Mouse (Mus musculus): ENCODE data around the gene Sp1. TPM values are rescaled to one million over a fixed set of nuclear protein-coding genes. Genes with fewer than 3 reads are reported as not detected.

The Sp1 gene
- total and polyA plus RNA-seq, 3 experiments: 16.3 to 92.3 (median 47.2) TPM

- Histone ChIP-seq H3K27ac (ENCODE audit: control insufficient read depth, low read depth, low read length) (no peak overlapping the region), H3K4me3 (ENCODE audit: control insufficient read depth in 1 of 2, insufficient read depth in 1 of 2, low read depth in 2 of 2, low read length in 2 of 2) (no peak overlapping the region), H3K4me1 (ENCODE audit: control insufficient read depth in 1 of 2, insufficient read depth in 2 of 2, low read length in 2 of 2) (peaks cover 5 to 21% of the 10 kb centered on the region in 2 experiments; a peak in 3 of 4 replicates), H3K9me3 (replicated peaks; ENCODE audit: insufficient read depth, low read length) (no peaks in the 10 kb centered on the region), H3K79me2 (ENCODE audit: control insufficient read depth, insufficient read depth, low read length, poor library complexity) (peaks cover 50% of the 10 kb centered on the region), H3K27me3 (ENCODE audit: control insufficient read depth in 1 of 2, insufficient read depth in 2 of 2, low read length in 2 of 2) (no peaks in the 10 kb centered on the region), H3K9ac (ENCODE audit: control insufficient read depth, low read depth, low read length, poor library complexity, severe bottlenecking) (no peak overlapping the region), H3K36me3 (ENCODE audit: control insufficient read depth in 1 of 2, insufficient read depth in 2 of 2, low read length in 2 of 2) (peaks cover 15 to 49% of the 10 kb centered on the region in 2 experiments)
- TF ChIP-seq ZKSCAN1 (IDR thresholded peaks at IDR 0.05; ENCODE audit: low read depth, low read length) (no peak), MAZ (IDR thresholded peaks at IDR 0.05; ENCODE audit: low read depth, low read length) (no peak), CHD2 (IDR thresholded peaks at IDR 0.05; ENCODE audit: low read length) (no peak)
- no peak for DNase-seq (ENCODE audit: low read depth, low spot score)
Observed at GRCm38 (mm10) chr15:102409286-102409685, 3.3 kb downstream of the Sp1 start.

GRCm38 (mm10) chr15:102411077-102411476, 5.1 kb downstream of the Sp1 start:
- Histone ChIP-seq H3K36me3 (ENCODE audit: control insufficient read depth in 1 of 2, insufficient read depth in 2 of 2, low read length in 2 of 2) (peaks cover 19 to 49% of the 10 kb centered on the region in 2 experiments), H3K27me3 (ENCODE audit: control insufficient read depth in 1 of 2, insufficient read depth in 2 of 2, low read length in 2 of 2) (no peaks in the 10 kb centered on the region), H3K4me1 (ENCODE audit: control insufficient read depth in 1 of 2, insufficient read depth in 2 of 2, low read length in 2 of 2) (peaks cover 5 to 21% of the 10 kb centered on the region in 2 experiments; a peak in 3 of 4 replicates), H3K9me3 (replicated peaks; ENCODE audit: insufficient read depth, low read length) (no peaks in the 10 kb centered on the region), H3K4me3 (ENCODE audit: control insufficient read depth in 1 of 2, insufficient read depth in 1 of 2, low read depth in 2 of 2, low read length in 2 of 2) (no peak overlapping the region), H3K27ac (ENCODE audit: control insufficient read depth, low read depth, low read length) (no peak overlapping the region), H3K79me2 (ENCODE audit: control insufficient read depth, insufficient read depth, low read length, poor library complexity) (peaks cover 52% of the 10 kb centered on the region), H3K9ac (ENCODE audit: control insufficient read depth, low read depth, low read length, poor library complexity, severe bottlenecking) (no peak overlapping the region)
- DNase-seq (ENCODE audit: low read depth, low spot score): no peak
- TF ChIP-seq ZNF384 (IDR thresholded peaks at IDR 0.05; ENCODE audit: low read depth, low read length) (peak; percentile 50), GATA1 (IDR thresholded peaks at IDR 0.05; ENCODE audit: low read depth, low read length) (no peak), ZKSCAN1 (IDR thresholded peaks at IDR 0.05; ENCODE audit: low read depth, low read length) (no peak), USF2 (IDR thresholded peaks at IDR 0.05; ENCODE audit: borderline replicate concordance in 1 of 2, insufficient read depth in 1 of 2, low read depth in 1 of 2, low read length in 2 of 2) (no peak), RAD21 (IDR thresholded peaks at IDR 0.05; ENCODE audit: low read depth, low read length) (no peak)

GRCm38 (mm10) chr15:102413687-102414086, 7.7 kb downstream of the Sp1 start:
- H3K36me3 ChIP-seq (ENCODE audit: control insufficient read depth in 1 of 2, insufficient read depth in 2 of 2, low read length in 2 of 2): peaks cover 19 to 46% of the 10 kb centered on the region in 2 experiments
- H3K27ac ChIP-seq (ENCODE audit: control insufficient read depth, low read depth, low read length): no peak overlapping the region
- no peaks in the 10 kb centered on the region for H3K27me3 ChIP-seq (ENCODE audit: control insufficient read depth in 1 of 2, insufficient read depth in 2 of 2, low read length in 2 of 2)
- H3K4me1 ChIP-seq (ENCODE audit: control insufficient read depth in 1 of 2, insufficient read depth in 2 of 2, low read length in 2 of 2): peaks cover 5 to 11% of the 10 kb centered on the region in 2 experiments
- H3K9me3 ChIP-seq (replicated peaks; ENCODE audit: insufficient read depth, low read length): no peaks in the 10 kb centered on the region
- H3K79me2 ChIP-seq (ENCODE audit: control insufficient read depth, insufficient read depth, low read length, poor library complexity): peaks cover 49% of the 10 kb centered on the region
- no peak overlapping the region for H3K4me3 ChIP-seq (ENCODE audit: control insufficient read depth in 1 of 2, insufficient read depth in 1 of 2, low read depth in 2 of 2, low read length in 2 of 2)
- TF ChIP-seq E2F4 (IDR thresholded peaks at IDR 0.05; ENCODE audit: borderline replicate concordance, low read depth, low read length): no peak
- peak; percentile 77 for TF ChIP-seq ZNF384 (IDR thresholded peaks at IDR 0.05; ENCODE audit: low read depth, low read length)
- DNase-seq (ENCODE audit: low read depth, low spot score): no peak
- H3K9ac ChIP-seq (ENCODE audit: control insufficient read depth, low read depth, low read length, poor library complexity, severe bottlenecking): no peak overlapping the region

- H3K9ac ChIP-seq (ENCODE audit: control insufficient read depth, low read depth, low read length, poor library complexity, severe bottlenecking): no peak overlapping the region
- peaks cover 30% of the 10 kb centered on the region for H3K79me2 ChIP-seq (ENCODE audit: control insufficient read depth, insufficient read depth, low read length, poor library complexity)
- no peak overlapping the region for H3K27ac ChIP-seq (ENCODE audit: control insufficient read depth, low read depth, low read length)
- H3K4me1 ChIP-seq (ENCODE audit: control insufficient read depth in 1 of 2, insufficient read depth in 2 of 2, low read length in 2 of 2): peaks cover 3 to 5% of the 10 kb centered on the region in 2 experiments; a peak in 3 of 4 replicates
- H3K36me3 ChIP-seq (ENCODE audit: control insufficient read depth in 1 of 2, insufficient read depth in 2 of 2, low read length in 2 of 2): peaks cover 13 to 25% of the 10 kb centered on the region in 2 experiments
- H3K4me3 ChIP-seq (ENCODE audit: control insufficient read depth in 1 of 2, insufficient read depth in 1 of 2, low read depth in 2 of 2, low read length in 2 of 2): no peak overlapping the region
- no peaks in the 10 kb centered on the region for H3K9me3 ChIP-seq (replicated peaks; ENCODE audit: insufficient read depth, low read length)
- DNase-seq (ENCODE audit: low read depth, low spot score): no peak
- H3K27me3 ChIP-seq (ENCODE audit: control insufficient read depth in 1 of 2, insufficient read depth in 2 of 2, low read length in 2 of 2): no peaks in the 10 kb centered on the region
- no peak for TF ChIP-seq NELFE (IDR thresholded peaks at IDR 0.05; ENCODE audit: low read depth, low read length)
- no peak for TF ChIP-seq MAFK (IDR thresholded peaks at IDR 0.05; ENCODE audit: borderline replicate concordance, low read depth, low read length)
- no peak for TF ChIP-seq MYC (IDR thresholded peaks at IDR 0.05; ENCODE audit: low read depth, low read length)
- no peak for TF ChIP-seq MXI1 (IDR thresholded peaks at IDR 0.05; ENCODE audit: low read depth, low read length)
- TF ChIP-seq E2F4 (IDR thresholded peaks at IDR 0.05; ENCODE audit: borderline replicate concordance, low read depth, low read length): no peak
- peak; percentile 58; the same call in 1 of the 2 replicates for TF ChIP-seq GATA1 (IDR thresholded peaks at IDR 0.05; ENCODE audit: low read depth, low read length)
- no peak for TF ChIP-seq ZMIZ1 (IDR thresholded peaks at IDR 0.05; ENCODE audit: low read depth, low read length)
- TF ChIP-seq TBP (IDR thresholded peaks at IDR 0.05; ENCODE audit: low read depth, low read length): no peak
- no peak for TF ChIP-seq SMC3 (IDR thresholded peaks at IDR 0.05; ENCODE audit: low read depth, low read length)
- TF ChIP-seq SIN3A (IDR thresholded peaks at IDR 0.05; ENCODE audit: low read length): no peak
- no peak for TF ChIP-seq ELF1 (IDR thresholded peaks at IDR 0.05; ENCODE audit: low read depth, low read length)
- TF ChIP-seq BHLHE40 (IDR thresholded peaks at IDR 0.05; ENCODE audit: borderline replicate concordance, low read depth, low read length): no peak
- no peak for TF ChIP-seq ZNF384 (IDR thresholded peaks at IDR 0.05; ENCODE audit: low read depth, low read length)
- TF ChIP-seq KAT2A (conservative IDR thresholded peaks at IDR 0.05; ENCODE audit: low read depth, low read length): no peak
- TF ChIP-seq POLR2A (IDR thresholded peaks at IDR 0.05; ENCODE audit: control insufficient read depth in 1 of 2, insufficient read depth in 1 of 2, low read depth in 1 of 2, low read length in 2 of 2, poor library complexity in 1 of 2): no peak
Observed at GRCm38 (mm10) chr15:102417524-102417923, 11.6 kb downstream of the Sp1 start.
